Mouse (Mus musculus) frontal cortex, postnatal 36 days (tissue): ENCODE data around the gene Gm15446.
"Not testable (repeated sequence)": the region's sequence is repeated elsewhere in the genome, so short reads cannot be mapped to it uniquely, and the experiment has no call there.

Experiments
- DNase-seq, 2 experiments: peaks; one replicate each; pipeline ENCODE4 v3.0.0; 2022; ENCODE audit warnings: low spot score in 2 of 2

Gm15446 gene

GRCm38 (mm10) chr5:109923261-109924071 is at the start of gene Gm15446:
Gene Gm15446 (plus strand): TSS chr5:109923400.
- DNase-seq: peak; percentile 87 to 93

GRCm38 (mm10) chr5:109924129-109924528 is 929 bp downstream of the Gm15446 start:
- peak in 1 of 2 experiments; percentile 8 for DNase-seq

GRCm38 (mm10) chr5:109924936-109925335 is 1.7 kb downstream of the Gm15446 start:
- no peak for DNase-seq

GRCm38 (mm10) chr5:109950281-109950680 is 27.1 kb downstream of the Gm15446 start:
- no peak for DNase-seq

- not testable (repeated sequence) for DNase-seq
Measured at GRCm38 (mm10) chr5:109980743-109981142, 57.5 kb downstream of the Gm15446 start.
